Mouse (Mus musculus) limb, embryonic 11.5 days (tissue): Measurements from ENCODE around the gene 6430628N08Rik. TPM values are rescaled to one million over a fixed set of nuclear protein-coding genes. Genes with fewer than 3 reads are reported as not detected.

Experiments
- polyA plus RNA-seq: library from polyadenylated mRNA; unstranded; fragments of >200 nt; fragmentation: Nextera tagmentation; extraction: Ambion mirVana; gene quantifications from 2 replicates; pipeline ENCODE4 v1.2.1, GENCODE M21; 2014

Gene 6430628N08Rik
- polyA plus RNA-seq, 1 experiment from 2014 or later: 0.44 TPM

Other genes starting within 250 kb of the 6430628N08Rik start
- gene Cyp4b1, start 242.9 kb upstream of the 6430628N08Rik start, polyA plus RNA-seq: not detected in 2 replicates
- 44.3 and 48.5 TPM in 2 replicates for gene Efcab14, start 152.9 kb upstream of the 6430628N08Rik start, polyA plus RNA-seq
- gene Tex38, start 109.6 kb upstream of the 6430628N08Rik start, polyA plus RNA-seq: 0.32 and 0.65 TPM in 2 replicates
- gene Atpaf1, start 105.9 kb upstream of the 6430628N08Rik start, polyA plus RNA-seq: 58.7 and 63.3 TPM in 2 replicates
- 5.8 and 6.0 TPM in 2 replicates for gene Mob3c, start 62.6 kb upstream of the 6430628N08Rik start, polyA plus RNA-seq
- gene Mknk1, start 51.5 kb upstream of the 6430628N08Rik start, polyA plus RNA-seq: 23.2 and 26.1 TPM in 2 replicates
- 0.27 TPM in 1 of 2 replicates, not detected in the other for gene Kncn, start 6.3 kb upstream of the 6430628N08Rik start, polyA plus RNA-seq
- 0.14 and 0.27 TPM in 2 replicates for gene Dmbx1, start 49.3 kb downstream of the 6430628N08Rik start, polyA plus RNA-seq
- 0.35 and 0.55 TPM in 2 replicates for gene Faah, start 127.3 kb downstream of the 6430628N08Rik start, polyA plus RNA-seq
- gene Nsun4, start 163.2 kb downstream of the 6430628N08Rik start, polyA plus RNA-seq: 16.9 and 20.0 TPM in 2 replicates
- 470 and 488 TPM in 2 replicates for gene Uqcrh, start 184.4 kb downstream of the 6430628N08Rik start, polyA plus RNA-seq
- gene Lrrc41, start 184.6 kb downstream of the 6430628N08Rik start, polyA plus RNA-seq: 81.4 and 81.6 TPM in 2 replicates
- gene Rad54l, start 233.0 kb downstream of the 6430628N08Rik start, polyA plus RNA-seq: 66.0 and 69.8 TPM in 2 replicates
- 57.0 and 62.4 TPM in 2 replicates for gene Pomgnt1, start 233.2 kb downstream of the 6430628N08Rik start, polyA plus RNA-seq